Mouse (Mus musculus) liver, embryonic 14.5 days (tissue): ENCODE measurements around the gene Umad1.

Experiments used
- CTCF ChIP-seq: IDR thresholded peaks from 2 replicates; pipeline ENCODE4 v1.5.1; 2016; ENCODE audit warnings: antibody characterized with exemption, low read depth, control low read depth
- EP300 ChIP-seq: IDR thresholded peaks from 2 replicates; pipeline ENCODE4 v1.6.1; 2016; ENCODE audit warnings: antibody characterized with exemption, low read depth

DNA sequence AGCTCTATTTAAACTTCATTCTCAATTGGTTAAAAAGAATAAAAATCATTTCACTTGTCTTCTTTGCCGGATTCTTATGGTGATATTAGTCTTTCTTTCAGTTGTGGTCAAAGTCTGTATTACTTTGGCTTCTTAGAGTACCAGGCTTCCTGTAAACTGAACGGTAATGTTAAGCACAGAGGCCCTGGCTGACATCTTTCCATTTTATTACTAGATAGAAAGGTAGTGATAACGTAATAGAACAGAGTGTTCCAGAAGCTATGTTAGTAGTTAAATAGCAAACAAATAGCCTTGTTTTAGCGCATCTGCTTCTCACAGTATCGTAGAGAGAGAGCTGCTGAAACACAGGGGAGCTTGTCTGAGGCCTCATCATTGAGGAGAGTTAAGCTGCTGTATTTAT lies 146.8 kb downstream of the Umad1 start:
- no peak for TF ChIP-seq CTCF
- TF ChIP-seq EP300: no peak
